Mouse (Mus musculus) thymus, postnatal 0 days (tissue): ENCODE data around the gene Agbl1. TPM values are rescaled to one million over a fixed set of nuclear protein-coding genes. Genes with fewer than 3 reads are reported as not detected.
A peak's percentile ranks its signal among the peaks of the same experiment; 100 is the strongest.
"Not testable (repeated sequence)": the region's sequence is repeated elsewhere in the genome, so short reads cannot be mapped to it uniquely, and the experiment has no call there.

ENCODE experiments used
- DNase-seq: peaks from one replicate; pipeline ENCODE4 v3.0.0-alpha.2; 2015; ENCODE audit warnings: low spot score
- polyA plus RNA-seq: library from polyadenylated mRNA; unstranded; fragments of >200 nt; fragmentation: Nextera tagmentation; extraction: Ambion mirVana; gene quantifications from 2 replicates; pipeline ENCODE4 v1.2.1, GENCODE M21; 2015

Agbl1 gene
- polyA plus RNA-seq, result 0.05 TPM in 1 of 2 replicates, not detected in the other

DNA sequence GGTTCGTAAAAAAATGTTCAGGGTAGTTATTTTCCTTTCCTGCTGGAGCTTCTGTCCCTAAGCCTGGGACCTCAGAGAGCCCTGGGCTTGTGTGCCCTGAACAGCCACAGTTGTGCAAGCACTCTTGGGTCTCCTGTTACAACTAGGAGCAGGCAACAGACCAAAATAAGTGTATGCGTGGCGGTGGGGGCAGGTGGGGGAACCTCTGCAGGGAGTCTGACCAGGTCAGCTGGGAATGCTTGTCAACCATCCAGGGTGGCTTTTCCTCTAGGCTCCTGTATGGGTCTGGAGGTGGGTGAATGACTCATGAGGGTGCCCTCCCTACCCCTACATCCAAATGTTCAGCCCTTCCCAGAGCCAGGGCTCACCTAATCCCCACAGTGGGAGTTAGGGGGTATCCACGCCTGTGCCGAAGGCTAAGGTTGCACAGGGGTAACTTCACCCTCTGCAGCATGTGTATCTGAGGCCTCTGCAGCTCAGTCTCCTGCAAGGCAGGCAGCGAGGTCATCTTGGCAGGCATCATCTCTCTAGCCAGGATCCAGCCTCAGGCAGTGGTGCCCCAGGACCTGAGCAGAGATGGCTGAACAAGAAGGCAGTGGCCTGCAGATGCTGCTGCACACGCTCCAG is at the start of gene Agbl1:
Gene Agbl1 (plus strand): TSS at position 577 of the 627 bp plus-strand sequence.
- no peak for DNase-seq

DNA sequence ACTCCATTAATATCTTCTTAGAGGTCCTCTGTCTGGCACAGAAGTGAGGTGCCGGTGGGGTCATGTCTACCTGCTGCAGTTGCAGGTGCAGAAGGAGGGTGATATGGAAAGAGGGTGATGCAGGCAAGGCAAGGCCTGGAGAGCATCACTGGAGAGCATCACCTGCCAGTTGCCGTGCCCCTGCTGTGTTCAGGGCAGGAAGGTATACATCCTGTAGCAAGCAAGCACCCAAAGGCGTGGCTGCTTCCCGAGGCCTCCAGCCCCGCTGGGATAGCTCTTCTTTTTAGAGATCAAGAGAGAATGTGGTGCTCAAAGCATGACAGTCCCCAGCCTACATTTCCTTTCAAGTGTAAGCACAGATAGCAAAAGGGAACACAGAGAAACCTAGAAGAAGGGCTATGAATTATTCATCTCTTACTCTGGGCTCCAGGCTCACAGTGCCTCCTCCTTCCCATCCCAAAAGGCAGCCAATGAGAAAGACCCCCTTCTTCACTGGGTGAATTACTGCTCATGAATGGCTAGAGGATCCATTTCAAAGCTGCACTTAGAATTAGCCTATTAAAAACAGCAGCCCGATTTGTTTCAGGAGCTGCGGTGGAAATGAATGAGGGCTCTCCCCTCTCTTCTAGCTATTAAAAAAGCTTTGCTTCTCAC is 44.6 kb upstream of the Agbl1 start:
- DNase-seq, result no peak

DNA sequence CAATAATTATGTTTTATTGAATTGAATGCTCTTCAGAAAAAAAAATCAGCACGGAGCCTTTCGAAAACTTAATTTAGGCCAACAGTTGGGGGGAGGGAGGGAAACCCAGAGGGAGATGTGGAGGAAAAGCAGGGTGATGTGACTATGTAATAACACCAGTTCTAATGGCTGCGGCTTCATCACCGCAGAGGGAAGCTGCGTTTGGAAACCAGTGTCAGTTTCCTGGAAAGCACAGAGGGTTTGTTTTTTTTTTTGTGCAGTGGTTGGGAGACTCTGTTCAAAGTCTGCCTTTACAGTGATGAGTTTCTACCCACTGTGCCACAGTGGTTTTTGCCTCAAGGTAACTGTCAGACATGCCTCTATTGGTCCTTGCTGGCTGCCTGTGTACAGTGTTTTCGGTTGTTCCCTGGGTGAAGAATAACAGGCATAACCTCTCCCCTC is 44.0 kb upstream of the Agbl1 start:
- no peak for DNase-seq

DNA sequence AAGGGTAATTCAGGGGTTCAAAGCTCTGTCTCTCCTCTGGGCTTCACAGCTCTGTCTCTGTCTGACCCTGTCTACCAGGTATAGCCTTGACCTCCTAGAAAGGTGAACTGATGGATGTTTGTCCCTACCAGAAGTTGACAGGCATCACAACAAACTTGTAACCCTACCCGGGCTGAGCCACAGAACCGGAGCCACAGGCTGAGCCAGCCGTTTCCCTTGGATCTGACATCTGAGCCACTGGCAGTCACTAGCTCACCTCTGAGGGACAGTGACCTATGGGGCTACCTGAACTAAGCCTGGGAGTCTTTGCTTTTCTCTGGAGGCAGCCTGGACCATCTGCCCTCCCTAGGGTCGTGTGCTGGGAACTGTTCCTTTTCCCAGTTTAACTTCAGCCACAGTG is 11.1 kb upstream of the Agbl1 start:
- DNase-seq, result no peak

DNA sequence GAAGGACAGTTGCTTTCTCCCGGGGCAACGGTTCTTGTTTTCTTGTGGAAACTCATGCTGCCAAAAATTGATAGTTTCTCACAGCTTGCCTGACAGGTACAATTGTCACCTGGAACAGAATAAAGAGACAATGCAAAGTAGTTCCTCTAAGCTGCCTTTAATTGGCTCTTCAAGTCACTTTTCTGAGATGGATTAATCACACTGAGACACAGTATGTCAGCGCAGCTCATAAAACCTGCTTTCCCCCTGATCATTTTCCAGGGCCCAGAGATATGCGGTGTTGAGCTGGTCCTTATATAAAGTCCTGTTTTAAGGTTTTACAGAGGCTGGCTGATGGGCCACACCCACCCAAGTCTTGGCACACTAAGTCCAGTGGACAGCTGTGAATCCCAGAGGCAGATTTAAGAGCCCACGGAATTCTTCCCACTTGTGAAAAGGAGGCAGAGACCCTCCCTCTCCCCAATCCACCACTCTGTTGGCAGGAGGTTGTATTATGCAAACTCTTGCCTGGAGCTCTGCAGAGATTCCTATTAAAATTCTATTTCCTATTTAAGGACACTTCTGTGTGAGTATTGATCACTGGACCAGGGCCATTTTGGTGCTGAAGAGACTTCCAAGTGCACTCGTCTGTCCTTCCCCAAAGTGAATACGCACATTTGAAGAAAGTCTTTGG is 9.8 kb upstream of the Agbl1 start:
- no peak for DNase-seq

DNA sequence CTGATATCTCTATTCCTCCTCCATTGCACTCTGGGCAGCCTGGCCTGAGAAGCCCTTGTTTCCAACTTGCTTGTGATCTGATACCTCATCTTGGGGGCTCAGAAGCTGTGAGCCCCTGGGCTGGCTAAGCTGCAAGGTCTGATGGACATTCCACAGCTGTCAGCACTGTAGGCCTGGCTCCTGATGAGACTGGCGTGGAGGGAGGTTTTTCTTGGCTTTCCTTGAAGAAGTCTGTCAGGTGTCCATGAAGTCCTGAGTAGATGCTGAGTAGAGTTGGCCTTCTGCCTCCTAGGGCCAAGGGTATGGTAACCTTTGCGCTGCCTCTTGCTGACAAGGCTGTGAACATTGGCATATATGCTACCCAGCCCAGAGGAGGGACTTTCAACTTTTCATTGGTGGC is 7.0 kb upstream of the Agbl1 start:
- DNase-seq, result no peak

DNA sequence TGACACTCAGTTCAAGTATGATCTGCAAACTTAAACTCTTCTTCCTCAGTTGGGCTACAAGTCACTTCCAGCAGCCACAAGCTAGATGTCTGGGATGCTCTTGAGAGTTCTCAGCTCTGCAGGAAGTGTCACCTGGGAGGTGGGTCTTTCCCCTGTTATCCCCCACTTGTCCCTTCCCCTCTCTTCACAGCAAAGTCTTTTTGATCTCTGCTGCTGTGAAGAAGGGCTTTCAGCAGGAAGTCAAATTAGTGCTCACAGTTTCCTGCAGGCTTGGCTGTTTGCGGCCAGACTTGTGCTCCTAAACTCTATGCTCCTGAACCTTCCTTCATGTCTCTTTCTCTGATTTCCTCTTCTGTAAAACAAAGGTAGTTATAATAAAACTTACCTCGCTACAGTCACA is 806 bp upstream of the Agbl1 start:
- DNase-seq, result peak; percentile 53

DNA sequence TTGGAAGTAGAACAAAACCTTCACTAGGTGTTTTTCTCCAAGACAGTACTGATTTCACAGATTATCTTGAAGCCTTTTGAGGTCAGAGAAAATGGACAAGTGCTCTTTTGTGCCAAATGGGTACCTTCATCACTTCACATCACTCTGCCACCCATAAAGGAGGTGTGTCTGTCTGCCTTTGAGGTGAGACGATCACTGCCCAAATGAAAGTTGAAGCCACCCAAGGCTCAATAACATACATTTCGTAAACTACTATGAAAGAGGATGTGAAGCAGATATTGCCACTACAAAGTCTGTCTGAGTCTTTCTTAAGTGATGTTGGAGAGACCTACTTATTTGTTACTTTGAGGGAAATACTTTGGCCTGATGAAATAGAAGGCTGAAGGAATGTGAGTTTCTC is 4.6 kb downstream of the Agbl1 start:
- DNase-seq, result no peak

DNA sequence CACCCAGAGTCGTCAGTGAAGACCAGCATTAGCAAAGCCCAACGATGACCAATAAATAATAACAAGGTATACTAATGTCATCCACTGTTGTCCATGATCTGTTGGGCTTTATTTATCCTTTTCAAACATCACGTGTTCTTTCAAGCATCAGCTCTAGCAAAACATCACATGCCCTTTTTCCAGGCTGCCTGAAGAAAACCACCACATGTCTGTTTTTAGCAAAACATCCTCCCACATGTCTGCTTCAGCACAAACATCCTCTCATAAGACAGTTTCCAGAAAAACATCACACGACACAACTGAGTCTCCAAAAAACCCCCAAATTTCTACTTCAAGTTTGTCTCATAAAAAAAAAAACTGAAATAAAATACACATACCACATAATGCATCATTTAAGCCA is 7.8 kb downstream of the Agbl1 start:
- DNase-seq, result no peak

DNA sequence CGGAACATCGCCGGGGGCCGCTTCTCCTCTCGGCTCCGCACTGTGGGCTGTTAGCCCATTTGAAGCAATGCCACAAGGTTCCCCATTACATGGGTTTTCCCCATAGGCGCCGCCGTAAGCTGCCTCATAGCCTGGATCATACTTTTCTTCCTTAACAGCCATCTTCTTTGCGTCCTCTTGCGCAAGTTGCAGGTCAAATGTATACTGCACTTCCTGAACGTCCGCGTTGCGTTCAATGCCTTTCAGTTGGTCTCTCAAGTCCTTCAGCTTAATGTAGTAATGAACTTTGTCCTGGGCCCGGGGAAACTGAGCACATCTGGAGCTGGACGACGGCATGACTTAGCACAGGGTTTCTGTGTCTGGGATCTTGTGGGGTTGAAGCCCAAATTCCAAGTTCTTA is 15.2 kb downstream of the Agbl1 start:
- not testable (repeated sequence) for DNase-seq

DNA sequence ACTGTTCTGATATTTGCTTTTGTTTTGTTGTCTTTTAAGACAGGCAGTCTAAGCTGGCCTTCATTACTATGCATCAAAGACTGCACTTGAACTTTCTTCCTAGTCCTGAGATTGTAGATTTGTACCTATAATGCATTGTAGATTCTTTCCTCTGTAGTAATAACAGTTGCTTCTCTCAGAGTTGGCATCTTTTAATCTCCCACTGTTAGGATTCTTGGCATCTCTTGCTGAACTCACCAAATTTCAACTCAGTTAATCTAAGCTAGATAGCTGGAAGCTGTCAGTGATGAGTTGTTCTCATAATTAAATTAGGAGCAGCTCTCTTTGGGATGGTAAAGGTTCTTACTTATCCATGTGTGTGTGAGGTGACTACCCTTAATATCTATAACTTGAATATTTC is 45.4 kb downstream of the Agbl1 start:
- DNase-seq, result no peak

DNA sequence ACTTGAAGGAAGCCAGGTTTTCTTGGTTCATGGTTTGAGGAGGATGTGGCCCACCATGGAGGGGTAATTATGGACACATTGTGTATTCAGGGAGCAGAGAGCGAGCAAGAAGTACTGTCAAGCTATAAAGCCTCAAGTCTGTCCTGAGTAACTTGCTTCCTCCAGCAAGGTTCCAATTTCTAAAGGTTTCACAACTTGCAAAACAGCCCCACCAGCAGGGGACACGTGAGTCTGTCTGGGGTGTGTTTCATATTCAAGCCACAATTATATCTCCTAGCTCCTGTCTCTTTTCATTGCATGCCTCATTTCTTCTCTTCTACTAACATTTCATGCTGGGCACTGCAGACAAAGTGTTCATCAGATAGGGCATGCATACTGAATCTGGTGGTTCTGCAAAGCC is 53.1 kb downstream of the Agbl1 start:
- peak; percentile 16 for DNase-seq

DNA sequence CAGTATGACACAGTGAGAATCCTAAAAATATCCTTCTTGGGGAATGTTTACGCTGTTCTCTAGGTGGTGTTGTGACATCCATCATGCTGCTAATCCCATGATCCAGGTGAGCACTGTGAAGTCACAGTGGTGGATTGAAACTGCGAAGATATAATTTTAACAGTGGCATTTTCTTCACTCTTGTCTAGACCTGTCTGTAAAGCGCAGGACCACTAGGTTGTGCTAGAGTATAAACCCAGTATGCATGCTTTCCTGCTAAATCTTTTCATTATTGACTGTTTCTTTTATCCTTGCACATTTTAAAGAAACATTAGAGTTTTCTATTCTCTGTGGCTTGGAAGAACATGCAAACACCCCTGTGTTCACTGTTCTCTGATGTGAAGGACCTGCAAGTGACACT is 57.8 kb downstream of the Agbl1 start:
- peak; percentile 14 for DNase-seq

DNA sequence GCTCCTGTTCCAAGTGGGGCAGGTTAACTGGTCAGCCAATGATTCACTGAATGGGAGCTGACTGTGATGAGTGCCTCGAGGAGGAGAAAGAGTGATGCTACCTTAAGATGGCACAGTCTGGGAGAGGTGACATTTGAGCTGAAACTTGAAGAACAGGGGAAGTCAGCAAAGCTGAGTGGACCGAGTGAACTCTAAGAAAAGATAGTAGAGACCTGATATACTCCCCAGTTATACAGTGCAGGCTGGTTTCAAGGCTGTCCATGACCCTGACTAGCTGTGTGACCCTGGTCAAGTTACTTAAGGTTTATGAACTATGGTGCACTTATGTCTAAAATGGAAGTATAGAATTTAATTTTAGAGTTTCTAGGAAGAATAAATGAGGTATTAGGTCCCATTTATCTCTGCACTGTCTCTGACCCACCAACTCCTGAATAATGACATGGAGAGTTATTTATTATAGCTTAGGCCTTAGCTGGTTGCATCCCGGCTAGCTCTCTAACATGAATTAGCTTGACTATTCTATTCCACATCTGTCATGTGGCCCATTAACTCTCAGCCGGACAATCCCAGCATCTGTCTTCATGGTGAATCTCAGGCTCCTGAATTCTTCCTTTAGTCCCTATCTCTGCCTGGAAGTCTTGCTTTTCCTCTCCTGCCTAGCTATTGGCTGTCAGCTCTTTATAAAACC is 92.3 kb downstream of the Agbl1 start:
- no peak for DNase-seq

DNA sequence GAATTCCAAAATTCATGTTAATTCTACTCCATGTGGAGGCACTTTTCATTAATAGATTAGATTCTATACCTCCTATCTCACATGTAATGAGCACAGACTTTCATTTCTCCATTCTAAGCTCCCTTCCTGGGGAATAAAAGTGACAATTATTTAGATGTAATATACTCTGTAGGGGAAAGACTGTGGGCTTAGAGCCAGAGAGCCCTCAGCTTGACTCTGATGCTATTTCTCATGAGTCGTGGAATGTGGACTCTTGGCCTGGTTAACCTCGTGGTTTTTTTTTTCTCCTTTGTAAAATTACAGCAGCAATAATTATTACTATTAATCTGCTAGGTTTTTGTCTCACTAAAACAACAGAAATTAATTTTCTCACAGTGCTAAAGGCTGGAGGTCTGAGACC is 96.4 kb downstream of the Agbl1 start:
- DNase-seq, result no peak

DNA sequence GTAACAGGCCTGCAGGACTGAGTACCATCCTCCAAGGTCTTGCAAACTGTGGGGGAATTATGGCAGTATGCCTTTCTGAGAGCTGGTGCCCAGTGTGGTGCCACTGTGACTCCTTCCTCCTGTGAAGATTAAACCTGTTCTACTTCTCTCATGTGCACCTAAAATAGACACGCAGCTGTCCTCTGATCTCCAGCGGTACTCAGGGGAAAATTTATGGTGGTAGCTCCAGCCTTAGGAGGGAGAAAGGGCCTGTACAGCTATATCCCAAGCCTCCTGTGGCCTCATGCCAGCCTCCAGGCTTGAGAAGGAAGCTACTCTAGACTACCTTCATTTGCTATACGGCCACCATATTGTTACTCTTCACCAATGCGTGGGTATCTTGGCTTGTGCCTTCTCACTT is 109.6 kb downstream of the Agbl1 start:
- DNase-seq, result no peak

DNA sequence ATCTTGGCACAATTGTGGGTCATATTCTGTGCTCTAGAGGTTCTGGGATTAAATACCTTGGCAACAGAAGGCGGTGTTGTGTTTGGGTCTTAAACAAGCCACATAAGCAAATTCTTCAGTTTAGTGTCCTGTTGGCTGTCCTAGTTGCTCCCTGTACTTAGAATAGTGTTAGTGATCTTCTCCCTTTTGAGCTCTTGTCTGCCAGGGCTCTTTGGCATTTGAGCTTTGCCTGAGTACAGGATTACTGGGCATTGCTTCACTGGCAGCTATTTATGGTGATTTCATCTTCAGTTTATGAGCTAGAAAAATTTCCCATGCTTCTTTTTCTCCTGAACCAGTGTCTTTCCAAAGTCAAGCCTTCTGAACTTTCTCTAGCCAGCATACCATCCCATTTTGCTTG is 111.9 kb downstream of the Agbl1 start:
- no peak for DNase-seq

DNA sequence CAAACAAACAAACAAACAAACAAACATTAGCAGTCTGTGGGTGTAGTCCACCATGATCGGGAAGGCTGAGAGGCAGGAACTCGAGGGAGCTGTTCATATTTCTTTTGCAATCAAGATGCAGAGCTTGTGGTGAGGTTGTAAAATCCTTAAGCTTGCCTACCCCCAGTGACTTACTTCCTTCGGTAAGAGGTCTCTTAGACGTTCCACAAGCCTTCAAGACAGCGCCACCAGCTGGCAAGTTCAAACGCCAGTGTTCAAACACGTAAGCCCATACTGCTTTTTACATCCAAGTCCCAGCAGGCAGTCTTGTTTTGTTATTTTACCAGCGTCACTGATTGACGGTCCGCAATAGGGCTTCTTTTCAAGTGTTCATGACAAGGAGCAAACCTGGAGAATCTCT is 123.8 kb downstream of the Agbl1 start:
- peak; percentile 56 for DNase-seq

DNA sequence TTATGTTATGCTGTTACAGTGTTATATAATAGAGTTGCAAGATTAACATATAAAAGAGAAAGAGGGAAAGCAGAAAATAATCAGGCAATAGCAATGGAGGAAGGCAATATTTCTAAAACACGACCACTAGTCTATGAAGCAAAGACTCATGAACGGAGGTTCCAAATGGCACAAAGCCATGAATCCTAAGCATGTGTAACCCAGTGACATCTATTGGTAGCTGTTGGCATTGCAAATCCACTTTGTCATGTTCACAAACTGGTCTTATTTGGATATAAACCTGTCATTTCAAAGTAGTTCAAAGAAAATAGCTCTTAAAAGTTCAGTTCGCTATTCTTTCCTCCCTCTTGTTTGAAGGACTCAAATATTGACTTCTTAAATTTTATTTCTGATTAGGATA is 124.8 kb downstream of the Agbl1 start:
- DNase-seq, result peak; percentile 37

DNA sequence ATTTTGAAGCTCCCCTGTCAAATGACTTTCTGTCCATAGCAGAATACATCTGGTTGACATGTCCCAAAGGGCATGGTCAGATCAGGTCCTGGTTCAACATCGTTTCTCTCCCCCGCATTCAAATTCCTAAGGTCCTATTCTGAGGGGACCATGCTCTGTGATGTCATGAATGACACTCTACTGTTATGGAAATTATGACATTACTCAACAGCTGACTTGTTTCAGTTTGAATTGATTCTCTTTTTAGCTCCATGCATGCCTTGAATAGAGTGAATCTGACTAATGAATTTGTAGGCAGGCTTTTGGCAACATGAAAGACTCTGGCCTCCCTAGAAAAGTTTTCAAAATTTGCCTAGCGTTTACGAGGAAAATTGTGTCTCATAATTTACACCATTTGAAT is 141.6 kb downstream of the Agbl1 start:
- DNase-seq, result no peak

DNA sequence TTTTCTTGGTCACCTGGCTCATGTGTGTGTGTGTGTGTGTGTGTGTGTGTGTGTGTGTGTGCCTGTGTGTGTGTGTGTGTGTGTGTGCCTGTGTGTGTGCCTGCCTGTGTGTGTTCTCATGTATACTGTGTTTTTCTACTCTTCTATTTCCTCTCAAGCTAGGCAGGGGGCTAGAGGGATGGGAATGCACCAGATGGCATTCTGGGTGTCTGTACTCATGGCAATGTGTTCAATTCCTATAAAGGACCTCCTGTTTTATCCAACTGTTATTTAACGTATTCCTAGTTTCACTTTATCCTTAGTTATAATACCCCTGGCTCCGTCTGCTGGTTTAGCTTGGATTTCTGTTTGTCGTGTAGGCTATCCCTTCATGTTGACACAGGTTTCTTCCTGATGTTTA is 149.8 kb downstream of the Agbl1 start:
- DNase-seq, result no peak

DNA sequence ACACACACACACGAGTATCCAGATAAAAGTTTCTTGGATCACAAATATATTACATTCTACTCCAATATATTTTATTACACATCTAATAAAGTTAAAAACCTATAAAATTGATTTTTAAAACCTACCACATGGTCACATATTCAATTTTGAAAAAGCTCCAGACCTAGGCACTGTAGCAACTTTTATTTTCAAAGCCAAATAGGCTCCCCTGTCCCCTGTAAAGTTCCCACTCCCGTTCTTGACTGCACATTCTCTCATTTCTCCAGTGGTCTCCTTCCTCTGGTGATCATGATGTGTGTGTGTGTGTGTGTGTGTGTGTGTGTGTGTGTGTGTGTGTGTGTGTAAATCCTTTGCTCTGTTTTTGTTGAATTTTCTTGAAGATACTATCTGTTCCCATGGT is 152.3 kb downstream of the Agbl1 start:
- no peak for DNase-seq
